Mouse (Mus musculus) liver, embryonic 16.5 days (tissue): Measurements from ENCODE around the gene Cyp19a1. TPM values are rescaled to one million over a fixed set of nuclear protein-coding genes. Genes with fewer than 3 reads are reported as not detected.

ENCODE experiments used
- ATAC-seq: fragments of 200-750 bp; cut with Nextera tagmentation; 2 replicates; pipeline ENCODE4 v1.8.0; 2017; ENCODE audit warnings: low read depth, mild to moderate bottlenecking, moderate number of reproducible peaks, moderate library complexity
- H3K27ac ChIP-seq: fragments of 300-500 bp; sonication (generic); 2 replicates; pipeline ENCODE4 v1.5.1; 2014; ENCODE audit warnings: mild to moderate bottlenecking, low read length
- H3K27me3 ChIP-seq: fragments of 300-500 bp; sonication (generic); 2 replicates; pipeline ENCODE4 v1.6.1; 2014; ENCODE audit warnings: low read depth, low read length, mixed read lengths; ENCODE audit not compliant: control insufficient read depth, insufficient read depth
- H3K36me3 ChIP-seq: fragments of 300-500 bp; sonication (generic); 2 replicates; pipeline ENCODE4 v1.6.1; 2014; ENCODE audit warnings: mild to moderate bottlenecking; ENCODE audit not compliant: control insufficient read depth, insufficient read depth
- H3K4me1 ChIP-seq: fragments of 300-500 bp; sonication (generic); 2 replicates; pipeline ENCODE4 v1.6.1; 2014; ENCODE audit warnings: low read depth, low read length, mixed read lengths; ENCODE audit not compliant: control insufficient read depth
- H3K4me2 ChIP-seq: fragments of 300-500 bp; sonication (generic); 2 replicates; pipeline ENCODE4 v1.6.1; 2014; ENCODE audit warnings: low read depth, low read length, mixed read lengths
- H3K4me3 ChIP-seq: fragments of 300-500 bp; sonication (generic); 2 replicates; pipeline ENCODE4 v1.5.1; 2014; ENCODE audit warnings: low read depth, mild to moderate bottlenecking, low read length
- H3K9ac ChIP-seq: fragments of 300-500 bp; sonication (generic); 2 replicates; pipeline ENCODE4 v1.6.1; 2014; ENCODE audit warnings: low read depth, low read length
- H3K9me3 ChIP-seq: fragments of 300-500 bp; sonication (generic); replicated peaks from 2 replicates; pipeline ENCODE4 v1.6.1; 2016; ENCODE audit warnings: low read length; ENCODE audit not compliant: control insufficient read depth
- WGBS: fragments of 180-500 bp; shearing (Covaris S2); extraction: QIAGEN DNeasy Blood & Tissue Kit; methylation state at CpG from one replicate; pipeline ENCODE4 v1.1.7; 2014; ENCODE audit not compliant: insufficient replicate concordance; 5-methylcytosine and 5-hydroxymethylcytosine counted together
- polyA plus RNA-seq: library from polyadenylated mRNA; unstranded; fragments of >200 nt; fragmentation: Nextera tagmentation; extraction: Ambion mirVana; gene quantifications from 2 replicates; pipeline ENCODE4 v1.2.1, GENCODE M21; 2015

Cyp19a1 gene
- polyA plus RNA-seq, 1 experiment from 2014 or later, result not detected

GRCm38 (mm10) chr9:54279046-54279589 lies 11.2 kb upstream of the Cyp19a1 start:
- ATAC-seq, result no peak

DNA sequence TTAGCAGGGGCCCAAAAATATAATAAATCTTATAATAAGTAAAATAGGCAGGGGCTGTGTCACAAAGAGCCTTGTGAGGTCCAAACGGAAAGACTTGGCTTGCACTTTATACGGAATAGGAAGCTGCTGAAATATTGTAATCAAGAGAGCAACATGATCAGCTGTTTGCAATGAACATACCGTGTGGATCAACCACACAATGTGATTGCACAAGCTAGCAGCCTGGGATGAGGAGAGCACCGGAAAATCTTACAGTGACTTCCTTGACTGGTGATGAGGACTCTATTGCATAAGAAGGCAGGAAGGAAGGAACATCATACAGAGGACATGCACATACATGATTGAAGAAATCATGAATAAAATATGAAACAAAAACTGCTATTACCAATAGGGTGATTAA lies 7.4 kb upstream of the Cyp19a1 start:
- Histone ChIP-seq H3K27ac (no peak overlapping the region), H3K9ac (no peak overlapping the region), H3K9me3 (no peaks in the 10 kb centered on the region), H3K27me3 (no peaks in the 10 kb centered on the region), H3K4me2 (no peak overlapping the region), H3K36me3 (no peaks in the 10 kb centered on the region), H3K4me3 (no peak overlapping the region), H3K4me1 (no peaks in the 10 kb centered on the region)
- 64% methylated on average over 4 of the region's 4 CpGs for WGBS
- ATAC-seq, result no peak

More at GRCm38 (mm10) chr9:54279046-54279589, 11.2 kb upstream of the Cyp19a1 start:
- no peak overlapping the region for H3K9ac ChIP-seq
- H3K4me1 ChIP-seq, result no peaks in the 10 kb centered on the region
- 56% methylated on average over 12 of the region's 12 CpGs for WGBS
- no peaks in the 10 kb centered on the region for H3K36me3 ChIP-seq
- no peak overlapping the region for H3K4me2 ChIP-seq
- no peaks in the 10 kb centered on the region for H3K27me3 ChIP-seq
- no peaks in the 10 kb centered on the region for H3K9me3 ChIP-seq
- no peak overlapping the region for H3K27ac ChIP-seq
- H3K4me3 ChIP-seq, result no peak overlapping the region

DNA sequence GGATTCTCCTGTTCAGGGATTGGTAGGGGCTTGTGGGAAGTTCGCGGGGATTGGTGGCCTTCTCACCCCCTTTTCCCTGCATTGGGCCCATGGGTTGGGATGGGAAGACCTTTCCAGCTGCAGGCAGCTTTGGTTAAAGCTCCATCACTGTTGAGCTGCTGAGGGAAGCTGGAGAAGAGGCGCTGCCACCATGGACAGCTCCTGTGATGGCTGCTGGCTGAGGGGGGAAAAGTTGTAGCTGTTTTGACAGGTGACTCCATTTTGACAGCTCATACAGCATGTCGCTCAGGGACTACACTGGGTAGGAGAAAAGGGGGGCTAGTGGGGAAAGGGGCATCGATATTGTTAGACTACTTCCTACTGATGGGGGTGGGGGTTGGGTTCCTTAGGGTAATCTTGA lies 3.0 kb upstream of the Cyp19a1 start:
- ATAC-seq, result no peak

DNA sequence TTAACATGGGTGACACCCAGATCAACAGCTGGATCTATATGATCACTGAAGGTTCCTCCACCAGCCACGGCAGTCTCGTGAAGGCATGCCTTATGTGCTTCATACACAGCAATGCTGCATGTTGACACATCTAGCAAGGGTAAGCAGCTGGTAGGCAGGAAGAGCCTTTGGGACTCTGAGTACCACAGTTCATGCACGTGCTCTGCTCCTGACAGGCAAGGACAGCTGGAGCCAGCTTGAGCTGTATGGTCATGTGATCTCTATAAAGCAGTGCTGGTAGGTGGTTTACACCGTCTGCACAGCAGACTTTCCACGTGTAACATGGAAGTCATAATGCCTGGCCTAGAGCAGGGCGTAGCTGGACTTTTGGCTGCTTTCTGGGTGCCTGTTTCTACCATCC lies 2.1 kb upstream of the Cyp19a1 start:
- H3K9ac ChIP-seq, result no peak overlapping the region
- ATAC-seq, result no peak
- no peaks in the 10 kb centered on the region for H3K36me3 ChIP-seq
- no peaks in the 10 kb centered on the region for H3K9me3 ChIP-seq
- no peak overlapping the region for H3K4me3 ChIP-seq
- no peaks in the 10 kb centered on the region for H3K4me1 ChIP-seq
- WGBS, result 61% methylated on average over 6 of the region's 6 CpGs
- no peak overlapping the region for H3K27ac ChIP-seq
- H3K4me2 ChIP-seq, result no peak overlapping the region
- H3K27me3 ChIP-seq, result no peaks in the 10 kb centered on the region

More for the DNA sequence above, 3.0 kb upstream of the Cyp19a1 start:
- Histone ChIP-seq H3K9ac (no peak overlapping the region), H3K27ac (no peak overlapping the region), H3K9me3 (no peaks in the 10 kb centered on the region), H3K4me2 (no peak overlapping the region), H3K27me3 (no peaks in the 10 kb centered on the region), H3K36me3 (no peaks in the 10 kb centered on the region), H3K4me3 (no peak overlapping the region), H3K4me1 (no peaks in the 10 kb centered on the region)
- 37% methylated on average over 5 of the region's 5 CpGs for WGBS

- H3K4me2 ChIP-seq, result no peak overlapping the region
- no peaks in the 10 kb centered on the region for H3K4me1 ChIP-seq
- no peaks in the 10 kb centered on the region for H3K27me3 ChIP-seq
- no peak overlapping the region for H3K9ac ChIP-seq
- no peak overlapping the region for H3K4me3 ChIP-seq
- H3K36me3 ChIP-seq, result no peaks in the 10 kb centered on the region
- no peak overlapping the region for H3K27ac ChIP-seq
- H3K9me3 ChIP-seq, result no peaks in the 10 kb centered on the region
- 64% methylated on average over 4 of the region's 4 CpGs for WGBS
- no peak for ATAC-seq
Observed at GRCm38 (mm10) chr9:54264754-54265153, 3.2 kb downstream of the Cyp19a1 start.

DNA sequence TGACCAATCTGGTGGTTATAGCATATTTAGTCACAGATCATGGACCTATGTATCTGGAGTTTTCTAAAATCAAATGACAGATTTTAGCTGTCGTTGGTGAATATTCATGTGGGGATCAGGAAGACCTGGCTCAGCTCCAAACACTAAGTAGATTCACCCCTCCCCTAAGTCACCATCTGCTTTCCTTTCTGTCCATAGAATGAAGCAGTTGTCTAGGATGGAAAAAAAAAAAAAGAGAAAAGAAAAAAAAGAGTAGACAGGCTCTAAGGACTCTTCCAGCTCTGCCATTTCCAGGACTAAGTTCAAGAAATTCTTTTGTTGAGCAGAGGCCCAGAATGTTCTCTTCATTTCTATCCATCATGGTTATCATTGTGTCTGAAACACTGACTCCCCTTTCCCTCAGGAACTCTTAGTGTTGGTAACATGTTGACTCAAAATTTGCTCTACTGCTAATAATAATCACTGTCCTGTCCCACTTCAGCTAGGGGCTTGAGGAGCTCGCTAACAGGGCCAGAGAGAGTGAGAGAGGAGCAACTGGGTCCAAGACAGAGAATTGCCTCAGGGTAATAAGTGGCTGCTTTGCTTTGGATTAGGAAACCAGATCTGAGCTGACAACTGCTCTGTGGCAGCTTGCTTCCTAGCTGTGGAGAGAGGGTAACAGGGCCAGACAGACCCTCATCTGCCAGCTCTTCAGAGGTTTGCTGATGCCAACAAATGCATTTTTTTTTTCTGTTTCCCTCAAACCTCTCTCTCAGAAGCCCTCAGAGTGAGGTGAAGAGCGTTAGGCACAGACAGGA lies 22.8 kb downstream of the Cyp19a1 start:
- H3K27me3 ChIP-seq, result no peaks in the 10 kb centered on the region
- no peak overlapping the region for H3K4me3 ChIP-seq
- no peak overlapping the region for H3K9ac ChIP-seq
- no peak for ATAC-seq
- no peaks in the 10 kb centered on the region for H3K4me1 ChIP-seq
- 46% methylated on average over 3 of the region's 3 CpGs for WGBS
- no peak overlapping the region for H3K27ac ChIP-seq
- no peaks in the 10 kb centered on the region for H3K36me3 ChIP-seq
- no peak overlapping the region for H3K4me2 ChIP-seq
- no peaks in the 10 kb centered on the region for H3K9me3 ChIP-seq

DNA sequence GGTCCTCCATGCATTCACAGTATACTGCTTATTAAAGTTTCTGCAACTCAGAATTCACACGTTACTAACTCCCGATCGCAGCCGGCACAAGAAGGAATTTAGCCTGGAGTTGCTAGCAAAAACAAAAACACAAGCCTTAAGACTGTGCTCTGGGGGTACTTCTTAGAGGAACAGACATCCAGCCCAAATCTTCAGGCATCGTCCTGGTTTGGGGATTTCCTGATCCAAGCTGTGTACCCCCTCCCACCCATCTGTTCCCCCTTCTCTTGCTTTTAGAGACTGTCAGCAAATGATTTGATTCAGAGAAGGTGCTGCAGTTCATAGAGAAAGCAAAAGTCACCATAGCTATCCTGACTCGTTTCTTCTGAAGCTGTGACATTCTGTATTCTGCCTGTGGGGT lies 40.3 kb downstream of the Cyp19a1 start:
- 59% methylated on average over 6 of the region's 6 CpGs for WGBS
- no peak for ATAC-seq
- no peaks in the 10 kb centered on the region for H3K9me3 ChIP-seq
- no peaks in the 10 kb centered on the region for H3K36me3 ChIP-seq
- H3K4me2 ChIP-seq, result no peak overlapping the region
- no peak overlapping the region for H3K9ac ChIP-seq
- H3K27me3 ChIP-seq, result no peaks in the 10 kb centered on the region
- H3K4me1 ChIP-seq, result no peaks in the 10 kb centered on the region
- no peak overlapping the region for H3K27ac ChIP-seq
- H3K4me3 ChIP-seq, result no peak overlapping the region

- Histone ChIP-seq H3K27me3 (no peaks in the 10 kb centered on the region), H3K4me1 (no peaks in the 10 kb centered on the region), H3K27ac (no peak overlapping the region), H3K4me2 (no peak overlapping the region), H3K9ac (no peak overlapping the region), H3K36me3 (no peaks in the 10 kb centered on the region), H3K4me3 (no peak overlapping the region), H3K9me3 (no peaks in the 10 kb centered on the region)
- WGBS, result 52% methylated on average over 5 of the region's 5 CpGs
- no peak for ATAC-seq
Observed at GRCm38 (mm10) chr9:54216511-54216910, 51.4 kb downstream of the Cyp19a1 start.

GRCm38 (mm10) chr9:54214881-54215280 lies 53.0 kb downstream of the Cyp19a1 start:
- Histone ChIP-seq H3K9me3 (no peaks in the 10 kb centered on the region), H3K9ac (no peak overlapping the region), H3K4me3 (no peak overlapping the region), H3K4me1 (no peaks in the 10 kb centered on the region), H3K36me3 (no peaks in the 10 kb centered on the region), H3K4me2 (no peak overlapping the region), H3K27ac (no peak overlapping the region), H3K27me3 (no peaks in the 10 kb centered on the region)
- WGBS, result 71% methylated on average over 9 of the region's 9 CpGs
- ATAC-seq, result no peak
